Mouse (Mus musculus): Measurements from ENCODE around the gene Nsun7.

- TF ChIP-seq POLR2A (IDR thresholded peaks at IDR 0.05; ENCODE audit: low read depth, low read length) (no peak), CTCF (IDR thresholded peaks at IDR 0.05; ENCODE audit: extremely low read depth, insufficient read length, insufficient replicate concordance, low read depth, low read length) (no peak)
These were observed 87.1 kb downstream of the Nsun7 start for GRCm38 (mm10) chr5:66346756-66347155.
